Mouse (Mus musculus) forebrain, embryonic 16.5 days (tissue): ENCODE measurements at regions not wholly inside any gene's neighbourhood (a gene's known extent, or its start where the extent isn't known, plus 50 kb on each side); places are given as distances from the start of the nearest gene placed in this dataset.

ENCODE experiments used
- ATAC-seq: fragments of 200-750 bp; cut with Nextera tagmentation; 2 replicates; pipeline ENCODE4 v1.8.0; 2017; ENCODE audit warnings: mild to moderate bottlenecking, moderate library complexity
- H3K27ac ChIP-seq: fragments of 300-500 bp; sonication (generic); 2 replicates; pipeline ENCODE4 v1.5.1; 2014; ENCODE audit warnings: low read length, control low read depth
- H3K27me3 ChIP-seq: fragments of 300-500 bp; sonication (generic); replicated peaks from 2 replicates; pipeline ENCODE4 v1.6.1; 2014; ENCODE audit warnings: low read length; ENCODE audit not compliant: control insufficient read depth, insufficient read depth
- H3K36me3 ChIP-seq: fragments of 300-500 bp; sonication (generic); 2 replicates; pipeline ENCODE4 v1.6.1; 2014; ENCODE audit not compliant: control insufficient read depth, insufficient read depth
- H3K4me1 ChIP-seq: fragments of 300-500 bp; sonication (generic); replicated peaks from 2 replicates; pipeline ENCODE4 v1.6.1; 2014; ENCODE audit warnings: low read length; ENCODE audit not compliant: control insufficient read depth, insufficient read depth
- H3K4me2 ChIP-seq: fragments of 300-500 bp; sonication (generic); 2 replicates; pipeline ENCODE4 v1.6.1; 2014; ENCODE audit warnings: mild to moderate bottlenecking, low read length, control low read depth
- H3K4me3 ChIP-seq: fragments of 300-500 bp; sonication (generic); replicated peaks from 2 replicates; pipeline ENCODE4 v1.5.1; 2014; ENCODE audit warnings: mild to moderate bottlenecking, low read length, control low read depth
- H3K9ac ChIP-seq: fragments of 300-500 bp; sonication (generic); replicated peaks from 2 replicates; pipeline ENCODE4 v1.6.1; 2014; ENCODE audit warnings: low read depth, low read length, control low read depth
- H3K9me3 ChIP-seq: fragments of 300-500 bp; sonication (generic); 2 replicates; pipeline ENCODE4 v1.6.1; 2016; ENCODE audit warnings: low read length; ENCODE audit not compliant: control insufficient read depth
- WGBS: fragments of 180-500 bp; shearing (Covaris S2); extraction: QIAGEN DNeasy Blood & Tissue Kit; methylation state at CpG from one replicate; pipeline ENCODE4 v1.1.7; 2014; 5-methylcytosine and 5-hydroxymethylcytosine counted together

DNA sequence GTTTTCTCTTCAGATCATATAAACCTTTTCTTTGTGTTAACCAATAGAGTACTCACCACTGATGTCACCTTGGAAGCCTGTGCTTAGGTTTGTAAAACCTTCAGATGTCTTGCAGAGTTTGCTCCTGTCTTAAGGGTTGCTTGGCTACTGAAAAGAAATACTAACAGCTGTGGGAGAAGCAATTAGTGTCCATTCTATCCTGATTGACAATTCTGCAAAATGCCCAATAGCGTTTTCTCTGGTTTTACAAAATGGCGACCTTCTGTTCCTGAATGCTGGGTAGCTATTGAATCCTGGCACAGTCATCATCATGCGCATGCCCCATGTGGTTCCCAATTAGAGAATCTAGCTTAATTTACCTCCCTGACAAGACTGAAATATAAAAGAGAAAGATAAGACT lies 347.7 kb upstream of the Adgra3 start:
- H3K27ac ChIP-seq = no peak overlapping the region
- WGBS = 24% methylated on average over 3 of the region's 3 CpGs

More for the DNA sequence above, 347.7 kb upstream of the Adgra3 start:
- Histone ChIP-seq H3K36me3 (no peaks in the 10 kb centered on the region), H3K9me3 (no peaks in the 10 kb centered on the region), H3K4me3 (no peak overlapping the region), H3K9ac (no peak overlapping the region), H3K27me3 (no peaks in the 10 kb centered on the region), H3K4me1 (no peaks in the 10 kb centered on the region), H3K4me2 (no peak overlapping the region)
- ATAC-seq = peak; percentile 72
